12 mouse cellular contexts compared by ENCODE assay signal in genomic region chr10:83100890-83101289, GRCm38 (mm10).
DNase-seq lines count a peak whose midpoint lies in the region; ATAC-seq and TF ChIP-seq lines count a peak whose summit lies in the region.
"Had no signal": no experiment of that assay in that cellular context is flagged by ENCODE, and none has a peak within 500 bp of the region (broad histone marks: within the 10 kb centered on the region; RNA-seq: fewer than 3 reads in every experiment).

No protein-coding gene starts in this region.

- H3K4me1 ChIP-seq in hindbrain, embryonic 16.5 days (ENCODE audit: control insufficient read depth, insufficient read depth, low read depth, low read length) = peaks cover 20% of the 10 kb centered on the region
- peaks cover 75% of the 10 kb centered on the region for H3K4me1 ChIP-seq in hindbrain, embryonic 13.5 days (replicated peaks)
- peaks cover 31% of the 10 kb centered on the region for H3K4me1 ChIP-seq in bone marrow macrophage, adult 2 months (ENCODE audit: control insufficient read depth, insufficient read depth, low read length)
- H3K4me1 ChIP-seq in intestine, postnatal 0 days (replicated peaks; ENCODE audit: control insufficient read depth, insufficient read depth, low read length) = no peaks in the 10 kb centered on the region

- DNase-seq in lung, postnatal 36 days = peak; percentile 28
- DNase-seq in lung, adult 18-20 months = no peak
- peak; percentile 28 for DNase-seq in naive thymus-derived CD4-positive, alpha-beta T cell, adult 2 months (ENCODE audit: low read depth)
- DNase-seq: adrenal gland, postnatal 25 days; cerebellum, adult 18-20 months; thymus, postnatal 36 days had no signal

- no peak overlapping the region for H3K9ac ChIP-seq in hindbrain, embryonic 16.5 days (ENCODE audit: low read depth, low read length)
- H3K9ac ChIP-seq in hindbrain, embryonic 13.5 days = no peak overlapping the region
- no peak overlapping the region for H3K9ac ChIP-seq in intestine, postnatal 0 days (ENCODE audit: low read depth, low read length)
- H3K9ac ChIP-seq: heart, embryonic 15.5 days had no signal

- no peaks in the 10 kb centered on the region for H3K36me3 ChIP-seq in hindbrain, embryonic 16.5 days (ENCODE audit: control insufficient read depth, insufficient read depth, low read length)
- H3K36me3 ChIP-seq in hindbrain, embryonic 13.5 days = no peaks in the 10 kb centered on the region
- H3K36me3 ChIP-seq in intestine, postnatal 0 days (ENCODE audit: control insufficient read depth, insufficient read depth) = no peaks in the 10 kb centered on the region
- H3K36me3 ChIP-seq: heart, embryonic 15.5 days had no signal

- WGBS in hindbrain, embryonic 16.5 days = 63% methylated on average over 8 of the region's 8 CpGs
- 74% methylated on average over 8 of the region's 8 CpGs for WGBS in hindbrain, embryonic 13.5 days
- 65% methylated on average over 8 of the region's 8 CpGs for WGBS in intestine, postnatal 0 days

- ATAC-seq in hindbrain, embryonic 16.5 days = no peak
- no peak for ATAC-seq in hindbrain, embryonic 13.5 days (ENCODE audit: low FRiP score)
- ATAC-seq in intestine, postnatal 0 days = no peak

- no peaks in the 10 kb centered on the region for H3K27me3 ChIP-seq in hindbrain, embryonic 16.5 days (replicated peaks; ENCODE audit: control insufficient read depth, insufficient read depth, low read length)
- no peaks in the 10 kb centered on the region for H3K27me3 ChIP-seq in hindbrain, embryonic 13.5 days
- H3K27me3 ChIP-seq in intestine, postnatal 0 days (replicated peaks; ENCODE audit: control insufficient read depth, insufficient read depth, low read length) = no peaks in the 10 kb centered on the region
- H3K27me3 ChIP-seq: heart, embryonic 15.5 days; megakaryocyte, embryonic 14.5 days had no signal

- TF ChIP-seq POLR2A in bone marrow macrophage, adult 2 months (IDR thresholded peaks at IDR 0.05; ENCODE audit: borderline replicate concordance, low read depth, low read length) = no peak

- H3K4me2 ChIP-seq in hindbrain, embryonic 16.5 days (ENCODE audit: low read length) = no peak overlapping the region
- no peak overlapping the region for H3K4me2 ChIP-seq in hindbrain, embryonic 13.5 days
- H3K4me2 ChIP-seq in intestine, postnatal 0 days (replicated peaks; ENCODE audit: low read depth) = no peak overlapping the region
- H3K4me2 ChIP-seq: heart, embryonic 15.5 days had no signal

- H3K4me3 ChIP-seq in hindbrain, embryonic 16.5 days (ENCODE audit: low read length) = no peak overlapping the region
- H3K4me3 ChIP-seq in hindbrain, embryonic 13.5 days = no peak overlapping the region
- no peak overlapping the region for H3K4me3 ChIP-seq in bone marrow macrophage, adult 2 months (ENCODE audit: insufficient read depth, low read length)
- H3K4me3 ChIP-seq in intestine, postnatal 0 days (ENCODE audit: low read depth, low read length) = no peak overlapping the region
- H3K4me3 ChIP-seq: heart, embryonic 15.5 days; megakaryocyte, embryonic 14.5 days had no signal

- no peak for TF ChIP-seq CTCF in bone marrow macrophage, adult 2 months (IDR thresholded peaks at IDR 0.05; ENCODE audit: low read depth, low read length)
- TF ChIP-seq CTCF in intestine, postnatal 0 days (IDR thresholded peaks at IDR 0.05; ENCODE audit: low read depth) = no peak

- H3K9me3 ChIP-seq in hindbrain, embryonic 16.5 days (ENCODE audit: control insufficient read depth, low read length) = no peaks in the 10 kb centered on the region
- H3K9me3 ChIP-seq in hindbrain, embryonic 13.5 days = no peaks in the 10 kb centered on the region
- no peaks in the 10 kb centered on the region for H3K9me3 ChIP-seq in intestine, postnatal 0 days (ENCODE audit: control insufficient read depth)
- H3K9me3 ChIP-seq: heart, embryonic 15.5 days; megakaryocyte, embryonic 14.5 days had no signal

- 0 out of 2 replicates have a peak overlapping the region, but pooled peaks have one; percentile 24 for H3K27ac ChIP-seq in hindbrain, embryonic 16.5 days (ENCODE audit: low read depth, low read length)
- H3K27ac ChIP-seq in hindbrain, embryonic 13.5 days = no peak overlapping the region
- peak overlapping the region; percentile 65 for H3K27ac ChIP-seq in bone marrow macrophage, adult 2 months (ENCODE audit: insufficient read depth, low read depth, low read length)
- no peak overlapping the region for H3K27ac ChIP-seq in intestine, postnatal 0 days (ENCODE audit: low read depth, low read length)
- H3K27ac ChIP-seq: heart, embryonic 15.5 days had no signal

Comparison
In these comparisons a context has a peak if more than half of its experiments do, and no peak if none do; other contexts are left out.
1. H3K27ac ChIP-seq: peak in hindbrain, embryonic 16.5 days (single experiment) and bone marrow macrophage, adult 2 months (single experiment); none in hindbrain, embryonic 13.5 days (single experiment) and intestine, postnatal 0 days (single experiment).
2. DNase-seq: peak in lung, postnatal 36 days (single experiment) and naive thymus-derived CD4-positive, alpha-beta T cell, adult 2 months (single experiment); none in lung, adult 18-20 months (0 of 2).